Mouse (Mus musculus): ENCODE measurements around the gene Gm17542.
"Not testable (repeated sequence)": the region's sequence is repeated elsewhere in the genome, so short reads cannot be mapped to it uniquely, and the experiment has no call there.

Gene Gm17542

GRCm38 (mm10) chr10:58718110-58718509, at the start of gene Gm17542:
Gm17542 (minus strand) TSS chr10:58718210.
- in situ Hi-C loops (cut with MboI, MseI) = not testable (repeated sequence)

DNA sequence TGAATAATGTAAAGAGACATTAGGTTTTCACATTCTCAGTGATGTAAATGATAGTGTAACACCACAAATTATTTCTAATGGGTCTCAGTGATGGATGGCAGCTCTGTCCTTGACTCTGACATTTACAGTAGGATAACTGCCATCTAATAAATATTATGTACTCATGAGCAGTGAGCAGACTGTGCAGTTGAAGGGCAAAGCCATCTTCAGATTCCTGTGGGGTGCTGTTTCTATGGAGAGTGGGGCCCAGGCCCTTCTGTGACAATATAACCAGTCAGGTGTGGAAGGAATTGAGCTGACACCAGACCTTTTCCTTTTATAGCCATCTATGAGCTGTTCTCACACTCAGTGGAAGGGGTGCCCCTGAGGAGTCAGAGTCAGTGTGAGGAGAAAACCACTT, 21.8 kb upstream of the Gm17542 start:
- in situ Hi-C loops (cut with MboI, MseI) = no loop called here

DNA sequence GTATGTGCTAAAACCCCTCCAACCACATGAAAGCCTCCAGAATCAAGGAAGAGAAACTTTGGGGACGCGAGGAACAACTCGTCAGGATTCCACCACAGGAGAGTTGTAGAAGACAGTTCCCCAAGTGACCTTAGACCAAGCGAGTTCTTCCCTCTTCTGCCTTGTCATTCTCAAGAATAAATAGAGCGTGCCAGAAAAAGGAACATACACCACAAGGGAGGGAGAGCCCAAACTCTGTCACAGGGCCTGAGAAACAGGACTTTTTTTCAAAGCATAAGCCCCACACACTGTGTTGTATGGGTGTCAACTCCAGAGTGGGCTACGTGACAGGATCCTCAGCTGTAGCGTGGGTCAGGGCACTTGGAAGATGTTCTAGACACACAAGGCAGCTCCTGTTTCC, 20.1 kb upstream of the Gm17542 start:
- in situ Hi-C loops (cut with MboI, MseI) = no loop called here

DNA sequence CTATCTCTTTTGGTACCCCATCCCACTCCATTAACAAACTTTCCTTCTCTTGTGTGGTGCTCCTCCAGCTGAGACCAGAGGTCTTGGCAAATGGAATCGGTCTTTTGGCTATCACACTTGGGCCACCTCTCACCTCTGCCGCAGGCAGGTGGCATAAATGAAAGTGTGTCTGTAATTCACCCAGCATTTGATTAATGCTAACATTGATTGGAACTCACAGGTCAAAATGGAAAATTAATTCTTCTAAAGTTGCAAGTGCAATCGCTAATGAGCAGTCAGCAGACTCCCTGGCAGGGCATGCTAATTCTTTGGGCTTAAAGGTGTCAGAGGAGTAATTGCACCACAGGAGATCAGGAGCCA, 3.2 kb downstream of the Gm17542 start:
- in situ Hi-C loops (cut with MboI, MseI) = no loop called here

GRCm38 (mm10) chr10:58713855-58714788, 3.9 kb downstream of the Gm17542 start:
- in situ Hi-C loops (cut with MboI, MseI) = no loop called here

DNA sequence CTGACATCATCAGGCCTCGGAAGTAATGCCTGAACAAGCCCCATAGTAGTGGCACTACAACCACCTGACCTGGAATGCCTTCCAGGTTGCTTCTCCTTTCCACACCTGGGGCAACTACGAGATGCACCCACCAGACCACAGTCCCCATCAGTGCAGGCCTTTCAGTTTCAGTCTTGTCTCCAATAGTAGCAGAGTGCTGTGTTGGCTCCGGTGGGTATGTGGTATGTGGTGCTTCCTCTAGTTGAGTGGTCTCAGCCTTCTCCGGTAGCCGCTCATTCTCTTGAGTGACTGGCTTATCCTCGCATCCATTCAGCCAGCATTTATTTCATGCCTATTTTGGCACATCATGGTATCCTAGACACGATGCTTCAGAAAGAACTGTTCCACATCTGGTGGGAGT, 4.8 kb downstream of the Gm17542 start:
- in situ Hi-C loops (cut with MboI, MseI) = no loop called here

DNA sequence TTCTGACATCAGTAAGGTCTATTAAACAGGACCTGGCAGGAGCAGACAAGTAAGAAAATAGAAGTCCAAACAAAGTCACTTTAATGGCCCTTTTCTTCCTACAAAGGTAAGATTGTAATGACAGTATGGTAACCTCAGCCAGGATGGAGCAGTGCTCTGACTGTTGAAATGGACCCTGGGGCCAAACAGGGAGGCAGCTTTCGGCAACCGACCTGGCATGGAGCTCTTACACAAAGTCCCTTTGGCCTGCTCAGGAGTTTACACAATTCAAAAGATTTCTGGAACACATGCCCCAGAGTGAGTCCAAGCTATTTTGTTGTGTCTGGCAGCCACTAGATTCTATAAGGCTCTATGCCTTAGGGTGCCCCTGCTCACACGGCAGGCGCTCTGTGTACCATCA, 9.0 kb downstream of the Gm17542 start:
- in situ Hi-C loops (cut with MboI, MseI) = no loop called here

DNA sequence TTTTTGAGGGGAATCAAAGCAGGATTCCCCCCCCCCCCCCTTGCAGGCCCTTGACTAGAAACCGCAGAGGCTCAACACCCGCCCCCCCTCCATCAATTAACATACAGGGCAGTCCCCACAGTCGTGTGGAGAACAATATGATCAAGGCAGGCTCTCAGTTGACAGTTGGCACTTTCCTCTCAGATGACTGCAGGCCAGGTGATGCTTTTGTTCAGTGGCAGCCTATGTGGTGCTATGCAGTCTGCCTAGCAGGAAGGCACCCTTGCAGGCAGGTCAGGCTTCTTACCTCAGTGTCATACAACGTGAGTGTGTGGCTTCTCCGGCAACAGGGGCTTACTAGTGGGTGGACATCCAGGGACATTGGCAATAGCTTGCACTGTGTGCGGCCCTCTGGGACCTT, 17.4 kb downstream of the Gm17542 start:
- in situ Hi-C loops (cut with MboI, MseI) = no loop called here

DNA sequence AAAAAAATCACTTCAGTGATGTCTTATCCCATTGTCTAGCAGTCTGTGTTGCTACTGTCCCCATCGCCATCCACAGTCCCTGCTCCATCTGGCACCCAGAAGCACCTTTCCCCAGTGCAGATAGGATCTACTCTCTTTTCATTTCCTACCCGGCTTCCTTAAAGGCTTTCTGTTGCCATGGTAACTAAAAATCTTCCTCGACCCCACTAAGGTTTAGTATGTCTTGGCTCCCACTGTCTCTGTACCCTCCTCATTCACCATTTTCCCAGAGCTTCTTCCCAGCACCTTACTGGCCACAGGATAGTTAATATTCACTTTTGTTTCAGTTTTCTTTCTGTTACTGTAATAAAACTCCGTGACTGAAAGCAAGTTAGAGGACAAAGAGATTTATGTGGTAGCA, 17.9 kb downstream of the Gm17542 start:
- in situ Hi-C loops (cut with MboI, MseI) = no loop called here

DNA sequence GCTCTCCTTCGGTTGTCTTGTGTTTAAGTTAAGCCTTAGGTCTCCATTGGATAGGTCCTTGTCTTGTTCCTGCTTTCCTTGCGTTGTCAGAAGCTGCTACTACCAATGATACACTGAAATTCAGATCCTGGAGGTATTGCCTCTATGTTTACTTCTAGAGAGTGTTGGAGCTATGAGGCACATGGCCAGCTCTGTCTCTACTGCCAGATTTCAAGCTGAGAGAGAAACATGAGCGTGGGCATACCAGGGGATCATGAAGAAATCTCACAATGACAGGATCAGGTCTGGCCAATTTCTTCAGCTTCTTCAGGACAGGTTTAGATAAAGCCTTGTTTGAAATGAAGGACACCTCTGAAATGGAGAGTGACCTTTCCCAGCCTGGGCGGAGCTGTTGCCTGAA, 19.1 kb downstream of the Gm17542 start:
- in situ Hi-C loops (cut with MboI, MseI) = no loop called here

- in situ Hi-C loops (cut with MboI, MseI) = no loop called here
Observed at GRCm38 (mm10) chr10:58691051-58691450, 27.0 kb downstream of the Gm17542 start.

GRCm38 (mm10) chr10:58679298-58679697, 38.7 kb downstream of the Gm17542 start:
- in situ Hi-C loops (cut with MboI, MseI) = no loop called here

DNA sequence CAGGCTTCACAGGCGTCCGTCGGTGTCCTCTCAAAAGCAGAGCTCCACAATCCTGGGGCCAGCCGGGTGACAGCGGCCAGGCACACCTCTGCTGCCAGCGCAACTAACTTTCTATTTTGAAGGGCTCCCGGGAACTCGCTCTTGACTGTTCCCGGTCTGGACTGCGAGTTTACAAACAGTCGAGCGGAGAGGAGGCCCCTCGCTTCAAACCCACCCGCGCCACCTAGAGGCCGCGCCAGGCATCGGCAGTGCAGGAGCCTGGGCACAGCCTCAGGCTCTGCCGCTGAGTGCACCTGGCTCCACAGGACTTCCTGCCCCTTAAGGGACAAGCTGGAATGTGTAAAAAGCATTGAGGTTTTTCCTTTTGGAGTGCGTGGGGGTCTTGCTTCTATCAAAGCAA, 42.5 kb downstream of the Gm17542 start, which contains the start of gene Edar:
Gene Edar, minus strand, starts transcription at position 122 of the 400 bp plus-strand sequence.
- in situ Hi-C loops (cut with MboI, MseI) = no loop called here

- in situ Hi-C loops (cut with MboI, MseI) = no loop called here
Observed at GRCm38 (mm10) chr10:58673278-58674061, 44.5 kb downstream of the Gm17542 start.

- in situ Hi-C loops (cut with MboI, MseI) = no loop called here
Observed at GRCm38 (mm10) chr10:58672557-58673277, 45.3 kb downstream of the Gm17542 start.

GRCm38 (mm10) chr10:58663868-58664267, 54.1 kb downstream of the Gm17542 start:
- in situ Hi-C loops (cut with MboI, MseI) = no loop called here

All from regulatory T cell (primary cell).